Mouse (Mus musculus) layer of hippocampus, postnatal 14 days (tissue): ENCODE data around the gene Utp6. TPM values are rescaled to one million over a fixed set of nuclear protein-coding genes. Genes with fewer than 3 reads are reported as not detected.
"Not testable (repeated sequence)": the region's sequence is repeated elsewhere in the genome, so short reads cannot be mapped to it uniquely, and the experiment has no call there.

Experiments used
- DNase-seq, 2 experiments: peaks; one replicate each; pipeline ENCODE4 v3.0.0; 2021 to 2022; ENCODE audit warnings: low spot score in 2 of 2, mixed read lengths in 1 of 2
- long read RNA-seq, 2 experiments: library from polyadenylated mRNA; stranded (forward); transcript quantifications; one replicate each; pipeline ENCODE4 v2.0.0; 2021
- total RNA-seq, 2 experiments: library from RNA; stranded (reverse); gene quantifications; 2 replicates each; pipeline ENCODE4 v1.2.3; 2021

The Utp6 gene
- total RNA-seq = 10 to 100 TPM; 35.9 to 36.3 TPM
- long read RNA-seq, experiment 1, partial matches to known transcripts = 0 of 3 reads
- long read RNA-seq, experiment 1, other reads (novel, unspliced or antisense) = 1 of 3 reads
- long read RNA-seq, experiment 2, transcript Utp6-201 (19 exons, 3,877 nt) = major isoform, 9 of 14 reads
- long read RNA-seq, experiment 2, partial matches to known transcripts = 1 of 14 reads
- long read RNA-seq, experiment 2, other reads (novel, unspliced or antisense) = 3 of 14 reads

GRCm38 (mm10) chr11:79962125-79962876 lies at the start of gene Utp6:
Utp6 (minus strand) TSS chr11:79962390.
- DNase-seq = peak; percentile 99

GRCm38 (mm10) chr11:79994271-79994988 lies 32.2 kb upstream of the Utp6 start:
- no peak for DNase-seq

GRCm38 (mm10) chr11:79993356-79994270 lies 31.4 kb upstream of the Utp6 start:
- DNase-seq = peak in 1 of 2 experiments; percentile 35

GRCm38 (mm10) chr11:79992592-79993355 lies 30.6 kb upstream of the Utp6 start, which contains the start of gene Suz12:
Suz12 (plus strand) TSS chr11:79993106.
- peak; percentile 91 to 95 for DNase-seq

GRCm38 (mm10) chr11:79992035-79992591 lies 29.9 kb upstream of the Utp6 start:
- DNase-seq = no peak

GRCm38 (mm10) chr11:79991600-79991999 lies 29.4 kb upstream of the Utp6 start:
- no peak for DNase-seq

- DNase-seq = no peak
Observed at GRCm38 (mm10) chr11:79990120-79990519, 27.9 kb upstream of the Utp6 start.

- DNase-seq = no peak
Observed at GRCm38 (mm10) chr11:79987896-79988295, 25.7 kb upstream of the Utp6 start.

- DNase-seq = no peak
Observed at GRCm38 (mm10) chr11:79986886-79987285, 24.7 kb upstream of the Utp6 start.

GRCm38 (mm10) chr11:79977747-79978146 lies 15.6 kb upstream of the Utp6 start:
- not testable (repeated sequence) for DNase-seq

- DNase-seq = not testable (repeated sequence)
Observed at GRCm38 (mm10) chr11:79977061-79977460, 14.9 kb upstream of the Utp6 start.

GRCm38 (mm10) chr11:79976645-79977044 lies 14.5 kb upstream of the Utp6 start:
- not testable (repeated sequence) for DNase-seq

GRCm38 (mm10) chr11:79976222-79976621 lies 14.0 kb upstream of the Utp6 start:
- DNase-seq = no peak

- DNase-seq = no peak
Observed at GRCm38 (mm10) chr11:79975377-79975776, 13.2 kb upstream of the Utp6 start.

GRCm38 (mm10) chr11:79973626-79974476 lies 11.7 kb upstream of the Utp6 start:
- peak in 1 of 2 experiments; percentile 13 for DNase-seq

- no peak for DNase-seq
Observed at GRCm38 (mm10) chr11:79973133-79973532, 10.9 kb upstream of the Utp6 start.

GRCm38 (mm10) chr11:79967752-79968151 lies 5.6 kb upstream of the Utp6 start:
- DNase-seq = no peak

GRCm38 (mm10) chr11:79965896-79966295 lies 3.7 kb upstream of the Utp6 start:
- peak; percentile 19 to 78 for DNase-seq
